Mouse (Mus musculus) stomach, embryonic 16.5 days (tissue): ENCODE data around the gene Dyrk1a. TPM values are rescaled to one million over a fixed set of nuclear protein-coding genes. Genes with fewer than 3 reads are reported as not detected.
A peak's percentile ranks its signal among the peaks of the same experiment; 100 is the strongest.
"Not testable (repeated sequence)": the region's sequence is repeated elsewhere in the genome, so short reads cannot be mapped to it uniquely, and the experiment has no call there.

Experiments
- ATAC-seq: fragments of 200-750 bp; cut with Nextera tagmentation; 2 replicates; pipeline ENCODE4 v1.8.0; 2017; ENCODE audit warnings: moderate number of reproducible peaks, moderate TSS enrichment; ENCODE audit not compliant: insufficient read depth, low FRiP score
- H3K27ac ChIP-seq: fragments of 300-500 bp; sonication (generic); 2 replicates; pipeline ENCODE4 v1.5.1; 2014; ENCODE audit warnings: low read length
- H3K27me3 ChIP-seq: fragments of 300-500 bp; sonication (generic); 2 replicates; pipeline ENCODE4 v1.6.1; 2014; ENCODE audit warnings: low read length, control low read depth, mixed read lengths; ENCODE audit not compliant: control insufficient read depth, insufficient read depth
- H3K36me3 ChIP-seq: fragments of 300-500 bp; sonication (generic); 2 replicates; pipeline ENCODE4 v1.6.1; 2014; ENCODE audit warnings: low read length; ENCODE audit not compliant: control insufficient read depth, insufficient read depth
- H3K4me1 ChIP-seq: fragments of 300-500 bp; sonication (generic); 2 replicates; pipeline ENCODE4 v1.6.1; 2014; ENCODE audit warnings: low read length, control low read depth, mixed read lengths; ENCODE audit not compliant: control insufficient read depth, insufficient read depth
- H3K4me2 ChIP-seq: fragments of 300-500 bp; sonication (generic); 2 replicates; pipeline ENCODE4 v1.6.1; 2014; ENCODE audit warnings: low read depth, low read length, mixed read lengths
- H3K4me3 ChIP-seq: fragments of 300-500 bp; sonication (generic); replicated peaks from 2 replicates; pipeline ENCODE4 v1.5.1; 2014; ENCODE audit warnings: mild to moderate bottlenecking, low read length
- H3K9ac ChIP-seq: fragments of 300-500 bp; sonication (generic); 2 replicates; pipeline ENCODE4 v1.6.1; 2014; ENCODE audit warnings: low read length
- H3K9me3 ChIP-seq: fragments of 300-500 bp; sonication (generic); replicated peaks from 2 replicates; pipeline ENCODE4 v1.6.1; 2016; ENCODE audit warnings: low read length, control low read depth; ENCODE audit not compliant: control insufficient read depth
- WGBS: fragments of 180-500 bp; shearing (Covaris S2); extraction: QIAGEN DNeasy Blood & Tissue Kit; methylation state at CpG from one replicate; pipeline ENCODE4 v1.1.7; 2014; 5-methylcytosine and 5-hydroxymethylcytosine counted together
- polyA plus RNA-seq: library from polyadenylated mRNA; unstranded; fragments of >200 nt; fragmentation: Nextera tagmentation; extraction: Ambion mirVana; gene quantifications from 2 replicates; pipeline ENCODE4 v1.2.1, GENCODE M21; 2015

Gene Dyrk1a
- polyA plus RNA-seq, 1 experiment from 2014 or later, result 7.4 TPM

DNA sequence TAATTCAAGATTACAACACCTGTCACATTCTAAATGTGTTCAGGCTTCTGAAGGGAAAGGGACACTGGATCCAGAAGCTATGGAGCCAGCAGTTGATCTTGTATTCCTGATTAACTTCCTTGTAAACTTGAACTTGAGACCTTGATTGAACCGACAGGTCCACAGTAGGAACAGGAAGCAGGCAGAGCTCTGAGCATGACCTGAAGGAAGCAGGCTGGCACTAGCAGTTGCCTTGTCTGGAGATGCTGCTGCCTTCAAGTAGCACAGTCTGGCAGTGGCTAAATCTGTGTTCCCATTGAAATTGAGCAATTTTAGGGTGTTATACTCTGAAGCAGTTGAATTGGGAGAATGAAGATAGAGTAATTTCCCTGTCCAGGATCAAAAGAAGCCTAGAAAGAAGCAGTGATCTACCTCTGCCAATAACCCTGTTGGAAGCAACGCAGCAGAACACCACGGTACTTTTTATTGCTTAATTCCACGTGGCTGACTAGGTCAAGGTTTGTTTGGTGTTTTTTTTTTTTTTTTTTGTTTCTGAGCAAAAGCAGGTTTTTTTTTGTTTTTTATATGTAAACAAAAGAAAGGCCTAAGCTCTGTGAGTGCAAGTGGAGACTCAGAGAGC, 124.0 kb downstream of the Dyrk1a start:
- no peak for ATAC-seq
- H3K4me1 ChIP-seq, result no peaks in the 10 kb centered on the region
- H3K4me2 ChIP-seq, result no peak overlapping the region
- no peak overlapping the region for H3K4me3 ChIP-seq
- no peaks in the 10 kb centered on the region for H3K9me3 ChIP-seq
- H3K9ac ChIP-seq, result no peak overlapping the region
- 52% methylated on average over 4 of the region's 4 CpGs for WGBS
- no peaks in the 10 kb centered on the region for H3K27me3 ChIP-seq
- peaks cover 6% of the 10 kb centered on the region; the same call in 1 of the 2 replicates for H3K36me3 ChIP-seq
- no peak overlapping the region for H3K27ac ChIP-seq

DNA sequence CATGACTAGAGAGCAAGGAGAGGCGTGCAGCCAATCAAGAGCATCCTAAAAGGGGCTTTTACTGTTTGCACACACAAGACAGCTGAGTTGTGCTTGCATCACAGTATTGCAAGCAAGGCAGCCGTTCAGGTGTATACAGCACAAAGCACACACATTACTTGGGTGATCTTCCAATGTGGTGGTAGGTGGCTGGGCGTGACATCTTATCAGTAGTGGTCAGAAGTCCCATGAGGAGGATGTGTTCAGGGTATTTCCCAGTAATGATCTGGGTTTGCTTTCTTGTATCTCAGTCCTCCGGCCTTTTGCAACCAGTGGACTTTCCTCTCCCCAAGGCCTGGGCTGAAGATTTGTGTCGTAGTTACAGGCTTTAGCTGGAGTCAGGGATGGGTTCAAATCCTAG, 127.7 kb downstream of the Dyrk1a start:
- no peak overlapping the region for H3K4me2 ChIP-seq
- no peak overlapping the region for H3K4me3 ChIP-seq
- H3K9me3 ChIP-seq, result no peaks in the 10 kb centered on the region
- H3K9ac ChIP-seq, result no peak overlapping the region
- 74% methylated on average over 5 of the region's 5 CpGs for WGBS
- H3K27me3 ChIP-seq, result no peaks in the 10 kb centered on the region
- no peak overlapping the region for H3K27ac ChIP-seq
- no peak for ATAC-seq
- no peaks in the 10 kb centered on the region for H3K4me1 ChIP-seq
- no peaks in the 10 kb centered on the region; the same call in 1 of the 2 replicates for H3K36me3 ChIP-seq

DNA sequence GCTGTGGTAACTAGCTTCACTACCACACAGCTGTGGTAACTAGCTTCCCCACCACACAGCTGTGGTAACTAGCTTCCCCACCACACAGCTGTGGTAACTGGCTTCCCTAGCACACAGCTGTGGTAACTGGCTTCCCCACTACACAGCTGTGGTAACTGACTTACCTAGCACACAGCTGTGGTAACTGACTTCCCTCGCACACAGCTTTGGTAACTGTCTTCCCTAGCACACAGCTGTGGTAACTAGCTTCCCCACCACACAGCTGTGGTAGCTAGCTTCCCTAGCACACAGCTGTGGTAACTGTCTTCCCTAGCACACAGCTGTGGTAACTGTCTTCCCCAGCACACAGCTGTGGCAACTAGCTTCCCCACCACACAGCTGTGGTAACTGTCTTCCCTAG, 128.4 kb downstream of the Dyrk1a start:
- H3K9ac ChIP-seq, H3K4me1 ChIP-seq, H3K36me3 ChIP-seq, H3K27ac ChIP-seq, H3K4me2 ChIP-seq, H3K9me3 ChIP-seq, ATAC-seq, H3K27me3 ChIP-seq, H3K4me3 ChIP-seq: not testable (repeated sequence)
- 75% methylated on average over 1 of the region's 1 CpGs for WGBS

DNA sequence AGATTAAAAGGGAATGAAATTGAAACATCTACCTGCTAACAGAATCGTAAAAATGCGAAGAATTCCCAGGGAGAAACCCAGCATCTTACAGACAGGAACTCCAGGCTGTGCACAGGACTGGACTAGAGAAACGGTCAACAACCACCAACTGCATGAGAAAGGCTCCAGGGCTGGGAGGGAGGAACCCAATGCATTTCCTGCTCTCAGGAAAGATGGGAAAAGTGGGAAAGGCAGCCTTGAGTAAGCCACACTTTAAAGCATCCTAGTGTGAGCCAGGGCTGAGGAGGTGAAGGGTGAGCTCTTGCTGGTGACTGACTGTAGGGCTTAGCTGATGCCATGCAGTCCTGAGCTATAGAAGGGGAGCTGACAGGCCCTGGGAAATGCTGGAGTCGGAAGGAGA, 131.3 kb downstream of the Dyrk1a start:
- H3K4me2 ChIP-seq, result no peak overlapping the region
- H3K9me3 ChIP-seq, result no peaks in the 10 kb centered on the region
- no peaks in the 10 kb centered on the region for H3K4me1 ChIP-seq
- H3K27ac ChIP-seq, result no peak overlapping the region
- no peak overlapping the region for H3K9ac ChIP-seq
- 80% methylated on average over 4 of the region's 4 CpGs for WGBS
- H3K27me3 ChIP-seq, result no peaks in the 10 kb centered on the region
- H3K36me3 ChIP-seq, result no peaks in the 10 kb centered on the region; the same call in 1 of the 2 replicates
- no peak for ATAC-seq
- H3K4me3 ChIP-seq, result no peak overlapping the region

DNA sequence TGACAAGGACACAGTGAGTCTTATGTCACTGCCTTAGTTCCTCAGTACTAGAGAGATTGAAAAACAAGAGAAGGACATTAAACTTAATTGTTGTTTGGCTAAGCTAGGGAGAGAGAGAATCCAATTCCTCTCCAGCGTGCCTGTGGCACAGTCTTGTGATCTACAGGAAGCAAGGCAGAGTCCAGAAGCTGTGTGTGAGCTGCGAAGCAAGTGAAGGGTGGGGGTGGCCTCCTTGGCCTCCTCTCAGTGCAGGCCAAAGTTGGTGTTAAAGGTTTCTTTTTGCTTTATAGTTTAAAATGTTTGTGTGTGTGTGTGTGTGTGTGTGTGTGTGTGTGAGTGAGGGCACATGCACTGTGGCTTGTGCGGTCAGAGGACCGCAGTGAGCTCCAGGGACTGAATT, 132.2 kb downstream of the Dyrk1a start:
- Histone ChIP-seq H3K27ac (no peak overlapping the region), H3K9me3 (no peaks in the 10 kb centered on the region), H3K27me3 (no peaks in the 10 kb centered on the region), H3K4me3 (no peak overlapping the region), H3K4me2 (no peak overlapping the region), H3K4me1 (no peaks in the 10 kb centered on the region), H3K36me3 (no peaks in the 10 kb centered on the region), H3K9ac (no peak overlapping the region)
- WGBS, result 89% methylated on average over 4 of the region's 4 CpGs
- ATAC-seq, result no peak

DNA sequence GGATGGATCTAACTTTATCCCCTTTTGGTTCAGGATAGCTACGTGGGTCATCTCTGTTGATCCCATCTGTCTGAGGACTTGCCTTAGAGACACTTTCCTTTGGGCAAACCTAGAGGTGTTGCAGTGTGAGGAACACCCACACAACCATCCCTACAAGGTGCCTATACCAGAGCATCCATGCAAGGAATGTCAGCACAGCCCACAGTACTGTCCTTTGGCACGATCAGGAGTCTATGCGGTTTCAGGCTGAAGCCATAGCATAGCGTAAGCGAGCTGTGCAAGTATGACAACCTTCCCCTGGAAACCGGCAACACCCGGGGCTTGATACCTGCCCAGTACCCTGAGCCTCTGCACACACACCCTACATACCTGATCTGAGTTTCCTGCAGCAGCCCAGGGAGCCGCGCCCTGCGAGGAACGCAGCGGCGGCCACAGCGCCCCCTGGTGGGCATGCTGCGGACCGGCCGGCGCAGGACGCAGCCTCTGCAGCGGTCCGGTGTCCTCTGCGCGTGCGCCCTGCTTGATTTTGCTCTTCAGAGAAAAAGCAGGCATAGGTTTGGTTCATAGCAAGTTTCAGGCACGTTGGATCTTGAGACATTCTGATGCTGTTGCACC, 143.8 kb downstream of the Dyrk1a start:
- ATAC-seq, result peak; percentile 92
- Histone ChIP-seq H3K4me2 (peak overlapping the region; percentile 60), H3K4me1 (no peaks in the 10 kb centered on the region), H3K9me3 (peaks cover 7% of the 10 kb centered on the region; the same call in 1 of the 2 replicates), H3K9ac (peak overlapping the region; percentile 32; the same call in 1 of the 2 replicates), H3K4me3 (peak overlapping the region; percentile 34), H3K27me3 (no peaks in the 10 kb centered on the region), H3K27ac (no peak overlapping the region), H3K36me3 (no peaks in the 10 kb centered on the region)
- WGBS, result 9% methylated on average over 25 of the region's 25 CpGs

DNA sequence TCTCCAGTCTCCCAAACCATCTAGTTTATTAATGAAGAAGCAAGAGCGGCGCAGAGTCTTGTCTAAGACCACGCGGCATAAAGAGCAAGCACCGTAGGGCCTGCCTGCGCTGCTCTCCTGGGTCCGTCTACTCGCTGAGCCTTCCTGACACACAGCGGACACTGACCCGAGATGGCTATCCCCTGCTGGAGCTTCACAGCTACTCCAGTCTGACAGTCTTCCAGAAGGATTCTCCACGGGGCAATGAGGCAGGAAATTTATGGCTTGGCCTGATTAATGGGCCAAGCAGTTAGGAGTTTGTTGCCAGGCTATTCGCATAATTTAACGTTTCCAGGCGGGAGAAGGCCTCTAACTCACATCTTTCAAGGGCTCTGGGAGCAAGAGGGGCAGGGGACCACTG, 144.7 kb downstream of the Dyrk1a start:
- no peak for ATAC-seq
- H3K4me3 ChIP-seq, result no peak overlapping the region
- H3K27ac ChIP-seq, result no peak overlapping the region
- 65% methylated on average over 14 of the region's 14 CpGs for WGBS
- no peak overlapping the region for H3K9ac ChIP-seq
- H3K27me3 ChIP-seq, result no peaks in the 10 kb centered on the region
- no peak overlapping the region for H3K4me2 ChIP-seq
- peaks cover 7% of the 10 kb centered on the region; the same call in 1 of the 2 replicates for H3K9me3 ChIP-seq
- H3K36me3 ChIP-seq, result no peaks in the 10 kb centered on the region
- no peaks in the 10 kb centered on the region for H3K4me1 ChIP-seq

DNA sequence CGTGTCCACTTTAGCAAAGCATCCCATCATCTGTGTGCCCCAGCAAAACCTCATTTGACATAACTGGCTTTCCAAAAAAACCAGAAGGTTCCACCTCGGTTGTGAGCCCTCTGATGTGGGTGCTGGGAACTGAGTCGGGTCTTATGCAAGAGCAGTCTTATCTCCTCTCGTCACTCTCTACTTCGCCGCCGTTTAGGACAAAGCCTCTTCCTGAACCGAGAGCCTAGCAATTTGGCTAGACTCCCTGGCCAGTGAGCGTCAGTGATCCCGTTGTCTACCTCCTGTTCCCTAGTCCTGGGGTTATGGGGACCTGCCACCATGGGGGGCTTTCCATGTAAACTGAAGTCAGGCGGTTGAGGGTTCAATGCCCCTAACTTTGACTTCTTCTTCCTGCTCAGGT, 147.2 kb downstream of the Dyrk1a start:
- Histone ChIP-seq H3K36me3 (no peaks in the 10 kb centered on the region), H3K9me3 (peaks cover 7% of the 10 kb centered on the region; the same call in 1 of the 2 replicates), H3K9ac (no peak overlapping the region), H3K4me1 (no peaks in the 10 kb centered on the region), H3K4me3 (no peak overlapping the region), H3K27me3 (no peaks in the 10 kb centered on the region), H3K4me2 (no peak overlapping the region), H3K27ac (no peak overlapping the region)
- WGBS, result 88% methylated on average over 11 of the region's 11 CpGs
- ATAC-seq, result no peak

DNA sequence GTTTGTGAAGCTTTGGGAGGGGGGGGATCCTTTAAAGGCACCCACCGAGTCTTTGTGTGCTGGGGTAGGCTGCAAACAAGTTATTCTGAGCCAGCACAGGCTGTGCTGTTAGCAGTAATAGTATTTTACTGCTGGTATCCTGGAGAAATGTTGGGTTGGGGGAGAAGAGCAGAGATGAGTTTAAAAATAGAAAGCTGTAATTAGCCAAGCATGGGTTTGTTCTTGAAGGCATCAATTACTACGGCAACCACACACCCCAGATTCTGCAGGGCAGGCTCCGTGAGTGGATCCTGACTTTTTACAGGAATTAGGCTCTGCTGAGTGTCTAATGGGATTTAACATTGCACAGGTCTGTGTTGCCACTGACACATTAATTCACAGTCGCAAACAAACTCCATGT, 149.1 kb downstream of the Dyrk1a start:
- Histone ChIP-seq H3K4me2 (no peak overlapping the region), H3K4me3 (no peak overlapping the region), H3K9ac (no peak overlapping the region), H3K9me3 (peaks cover 7% of the 10 kb centered on the region; the same call in 1 of the 2 replicates), H3K27me3 (no peaks in the 10 kb centered on the region), H3K27ac (no peak overlapping the region), H3K36me3 (no peaks in the 10 kb centered on the region), H3K4me1 (no peaks in the 10 kb centered on the region)
- WGBS, result 53% methylated on average over 4 of the region's 4 CpGs
- no peak for ATAC-seq
